Mouse (Mus musculus) stomach, postnatal 0 days (tissue): Measurements from ENCODE around the gene Clec4f.

Experiments used
- CTCF ChIP-seq: IDR thresholded peaks from 2 replicates; pipeline ENCODE4 v1.5.1; 2016; ENCODE audit warnings: antibody characterized with exemption, low read depth, mild to moderate bottlenecking, moderate library complexity
- EP300 ChIP-seq: optimal IDR thresholded peaks from 2 replicates; pipeline ENCODE3; 2016; ENCODE audit warnings: antibody characterized with exemption

GRCm38 (mm10) chr6:83690936-83691335 is 34.9 kb upstream of the Clec4f start:
- no peak for TF ChIP-seq CTCF
- no peak for TF ChIP-seq EP300
